Mouse (Mus musculus) forebrain, postnatal 0 days (tissue): ENCODE measurements around the gene Gab1. TPM values are rescaled to one million over a fixed set of nuclear protein-coding genes. Genes with fewer than 3 reads are reported as not detected.
A peak's percentile ranks its signal among the peaks of the same experiment; 100 is the strongest.

Experiments
- ATAC-seq: fragments of 200-750 bp; cut with Nextera tagmentation; 2 replicates; pipeline ENCODE4 v1.8.0; 2017; ENCODE audit warnings: mild to moderate bottlenecking, moderate library complexity
- DNase-seq: peaks from one replicate; pipeline ENCODE4 v3.0.0-alpha.2; 2015
- H3K27ac ChIP-seq: fragments of 300-500 bp; sonication (generic); 2 replicates; pipeline ENCODE4 v1.5.1; 2014; ENCODE audit warnings: low read depth, mild to moderate bottlenecking, antibody characterized with exemption, low read length, moderate library complexity, mixed read lengths
- H3K27me3 ChIP-seq: fragments of 300-500 bp; sonication (generic); 2 replicates; pipeline ENCODE4 v1.6.1; 2014; ENCODE audit warnings: mild to moderate bottlenecking, low read length, mixed read lengths; ENCODE audit not compliant: insufficient read depth
- H3K36me3 ChIP-seq: fragments of 300-500 bp; sonication (generic); 2 replicates; pipeline ENCODE4 v1.6.1; 2014; ENCODE audit warnings: mild to moderate bottlenecking, moderate library complexity; ENCODE audit not compliant: insufficient read depth
- H3K4me1 ChIP-seq: fragments of 300-500 bp; sonication (generic); 2 replicates; pipeline ENCODE4 v1.6.1; 2014; ENCODE audit warnings: antibody characterized with exemption; ENCODE audit not compliant: insufficient read depth
- H3K4me2 ChIP-seq: fragments of 300-500 bp; sonication (generic); 2 replicates; pipeline ENCODE4 v1.6.1; 2014; ENCODE audit warnings: low read depth, mild to moderate bottlenecking, moderate library complexity
- H3K4me3 ChIP-seq: fragments of 300-500 bp; sonication (generic); 2 replicates; pipeline ENCODE4 v1.5.1; 2014; ENCODE audit warnings: low read depth, low read length, mixed read lengths
- H3K9ac ChIP-seq: fragments of 300-500 bp; sonication (generic); 2 replicates; pipeline ENCODE4 v1.6.1; 2014; ENCODE audit warnings: mild to moderate bottlenecking
- H3K9me3 ChIP-seq: fragments of 300-500 bp; sonication (generic); 2 replicates; pipeline ENCODE4 v1.6.1; 2016; ENCODE audit warnings: low read length
- CTCF ChIP-seq: sonication (generic); IDR thresholded peaks from 2 replicates; pipeline ENCODE4 v1.5.1; 2016; ENCODE audit warnings: antibody characterized with exemption, control low read depth, low read depth
- WGBS: fragments of 180-500 bp; shearing (Covaris S2); extraction: QIAGEN DNeasy Blood & Tissue Kit; methylation state at CpG from one replicate; pipeline ENCODE4 v1.1.7; 2014; 5-methylcytosine and 5-hydroxymethylcytosine counted together
- polyA plus RNA-seq: library from polyadenylated mRNA; unstranded; fragments of >200 nt; fragmentation: Nextera tagmentation; extraction: Ambion mirVana; gene quantifications from 2 replicates; pipeline ENCODE4 v1.2.1, GENCODE M21; 2015
- total RNA-seq: library from RNA; depleted of rRNA; stranded (reverse); fragments of >200 nt; gene quantifications from 2 replicates; pipeline ENCODE4 v1.2.3, GENCODE M21; 2014

The Gab1 gene
- total and polyA plus RNA-seq, 2 experiments from 2014 or later: 9.8 to 15.7 TPM

GRCm38 (mm10) chr8:80873723-80874427 lies 6.4 kb downstream of the Gab1 start:
- peaks cover 4% of the 10 kb centered on the region; the same call in 1 of the 2 replicates for H3K4me1 ChIP-seq
- H3K9me3 ChIP-seq: no peaks in the 10 kb centered on the region
- H3K9ac ChIP-seq: no peak overlapping the region
- no peak for ATAC-seq
- WGBS: 68% methylated on average over 10 of the region's 10 CpGs
- no peak overlapping the region for H3K27ac ChIP-seq
- no peak for DNase-seq
- no peak overlapping the region for H3K4me3 ChIP-seq
- H3K4me2 ChIP-seq: no peak overlapping the region
- TF ChIP-seq CTCF: no peak
- H3K36me3 ChIP-seq: no peaks in the 10 kb centered on the region
- no peaks in the 10 kb centered on the region for H3K27me3 ChIP-seq

- no peaks in the 10 kb centered on the region for H3K36me3 ChIP-seq
- no peaks in the 10 kb centered on the region for H3K9me3 ChIP-seq
- H3K27ac ChIP-seq: no peak overlapping the region
- ATAC-seq: no peak
- 25% methylated on average over 4 of the region's 4 CpGs for WGBS
- DNase-seq: no peak
- H3K4me1 ChIP-seq: 0 out of 2 replicates have a peak, but pooled peaks cover 4% of the 10 kb centered on the region
- H3K4me3 ChIP-seq: no peak overlapping the region
- no peaks in the 10 kb centered on the region for H3K27me3 ChIP-seq
- no peak for TF ChIP-seq CTCF
- no peak overlapping the region for H3K4me2 ChIP-seq
- no peak overlapping the region for H3K9ac ChIP-seq
These were observed 7.6 kb downstream of the Gab1 start for GRCm38 (mm10) chr8:80872688-80873087.

GRCm38 (mm10) chr8:80871400-80871799 lies 8.9 kb downstream of the Gab1 start:
- H3K4me1 ChIP-seq: peaks cover 4% of the 10 kb centered on the region; the same call in 1 of the 2 replicates
- ATAC-seq (no peak), DNase-seq (no peak)
- 61% methylated on average over 6 of the region's 6 CpGs for WGBS
- no peaks in the 10 kb centered on the region for H3K27me3 ChIP-seq
- no peaks in the 10 kb centered on the region for H3K36me3 ChIP-seq
- H3K4me3 ChIP-seq: no peak overlapping the region
- no peak for TF ChIP-seq CTCF
- no peak overlapping the region for H3K9ac ChIP-seq
- H3K4me2 ChIP-seq: no peak overlapping the region
- H3K27ac ChIP-seq: no peak overlapping the region
- H3K9me3 ChIP-seq: no peaks in the 10 kb centered on the region

GRCm38 (mm10) chr8:80870535-80871204 lies 9.6 kb downstream of the Gab1 start:
- ATAC-seq: peak; percentile 19; the same call in 1 of the 2 replicates
- H3K27ac ChIP-seq: peak overlapping the region; percentile 62
- H3K36me3 ChIP-seq: no peaks in the 10 kb centered on the region
- DNase-seq: no peak
- H3K9me3 ChIP-seq: no peaks in the 10 kb centered on the region
- 75% methylated on average over 9 of the region's 9 CpGs for WGBS
- no peak overlapping the region for H3K4me3 ChIP-seq
- no peak overlapping the region for H3K9ac ChIP-seq
- H3K4me2 ChIP-seq: no peak overlapping the region
- H3K4me1 ChIP-seq: peaks cover 4% of the 10 kb centered on the region; the same call in 1 of the 2 replicates
- H3K27me3 ChIP-seq: no peaks in the 10 kb centered on the region
- no peak for TF ChIP-seq CTCF

- H3K27ac ChIP-seq: peak overlapping the region; percentile 62
- no peaks in the 10 kb centered on the region for H3K36me3 ChIP-seq
- TF ChIP-seq CTCF: peak; percentile 8; the same call in 1 of the 2 replicates
- H3K4me3 ChIP-seq: no peak overlapping the region
- WGBS: 20% methylated on average over 11 of the region's 11 CpGs
- H3K9ac ChIP-seq: no peak overlapping the region
- H3K4me1 ChIP-seq: peaks cover 4% of the 10 kb centered on the region; the same call in 1 of the 2 replicates
- no peaks in the 10 kb centered on the region for H3K9me3 ChIP-seq
- H3K4me2 ChIP-seq: no peak overlapping the region
- ATAC-seq: peak; percentile 59
- H3K27me3 ChIP-seq: no peaks in the 10 kb centered on the region
- DNase-seq: peak; percentile 35
These were observed 10.4 kb downstream of the Gab1 start for GRCm38 (mm10) chr8:80869881-80870328.

- peaks cover 4% of the 10 kb centered on the region; the same call in 1 of the 2 replicates for H3K4me1 ChIP-seq
- DNase-seq: no peak
These were observed 11.5 kb downstream of the Gab1 start for GRCm38 (mm10) chr8:80868801-80869323.

More at GRCm38 (mm10) chr8:80868801-80869323, 11.5 kb downstream of the Gab1 start:
- no peak for ATAC-seq
- Histone ChIP-seq H3K4me3 (no peak overlapping the region), H3K36me3 (no peaks in the 10 kb centered on the region), H3K4me2 (no peak overlapping the region), H3K27ac (no peak overlapping the region), H3K9ac (no peak overlapping the region), H3K27me3 (no peaks in the 10 kb centered on the region), H3K9me3 (no peaks in the 10 kb centered on the region)
- no peak for TF ChIP-seq CTCF
- 67% methylated on average over 11 of the region's 11 CpGs for WGBS
